Mouse (Mus musculus): ENCODE data around the gene Chsy1.
A peak's percentile ranks its signal among the peaks of the same experiment; 100 is the strongest.

DNA sequence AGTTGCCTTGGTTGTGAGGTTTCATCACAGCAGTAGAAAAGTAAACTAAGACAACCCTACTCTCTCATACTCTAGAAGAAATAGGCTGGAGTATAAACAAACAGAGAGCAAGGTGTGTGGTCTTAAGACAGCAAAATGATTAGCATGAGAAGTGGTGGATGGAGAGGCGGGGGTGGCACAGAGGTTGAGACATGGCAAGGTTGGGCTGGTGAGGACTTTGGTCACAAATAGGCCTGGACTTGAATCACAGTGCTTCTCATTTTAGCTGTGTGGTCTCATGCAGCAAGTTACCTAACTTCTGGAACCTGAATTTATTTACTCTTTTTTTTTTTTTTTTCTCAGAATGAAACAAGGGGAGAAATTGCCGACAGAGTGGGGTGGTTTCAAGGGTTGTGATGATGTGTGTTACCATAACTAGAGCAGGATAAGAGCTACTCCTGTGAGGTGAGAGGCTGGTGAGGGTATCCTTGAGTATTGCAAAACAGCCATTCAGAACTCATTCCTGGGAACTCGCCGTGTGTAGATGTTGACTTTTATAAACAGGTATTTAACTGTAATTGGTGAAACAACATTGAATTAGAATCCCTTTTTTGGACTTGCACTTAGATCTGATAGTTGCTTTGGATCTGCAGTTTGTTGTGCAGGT lies 22.6 kb downstream of the Chsy1 start:
- TF ChIP-seq CTCF (IDR thresholded peaks at IDR 0.05) (no peak), EP300 (IDR thresholded peaks at IDR 0.05) (peak; percentile 93)
